Mouse (Mus musculus): Measurements from ENCODE around the gene Wwox.

Wwox gene

DNA sequence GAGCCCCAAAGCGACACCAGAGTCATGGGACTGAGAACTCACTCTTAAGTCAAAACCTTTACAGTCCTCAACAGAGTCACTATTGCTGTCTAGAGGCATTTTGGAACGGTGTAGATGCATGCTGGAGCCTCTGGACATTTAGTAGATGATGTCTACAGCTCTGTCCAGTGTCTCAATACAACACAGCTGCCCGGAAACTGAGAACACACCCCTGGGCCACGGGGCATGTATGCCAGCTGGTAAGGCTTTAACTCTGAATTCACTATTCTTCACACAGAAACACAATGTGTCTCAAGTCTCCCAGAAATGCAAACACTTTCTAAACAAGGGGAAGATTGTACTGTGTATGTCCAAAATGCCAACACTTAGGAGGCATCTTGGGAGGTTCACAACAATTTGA, 584.6 kb downstream of the Wwox start:
- DNase-seq (ENCODE audit: low spot score) = no peak

- no peak for DNase-seq (ENCODE audit: low spot score)
These were observed 586.1 kb downstream of the Wwox start for GRCm38 (mm10) chr8:115025390-115026098.

- DNase-seq (ENCODE audit: low spot score) = no peak
These were observed 586.7 kb downstream of the Wwox start for GRCm38 (mm10) chr8:115026201-115026600.

DNA sequence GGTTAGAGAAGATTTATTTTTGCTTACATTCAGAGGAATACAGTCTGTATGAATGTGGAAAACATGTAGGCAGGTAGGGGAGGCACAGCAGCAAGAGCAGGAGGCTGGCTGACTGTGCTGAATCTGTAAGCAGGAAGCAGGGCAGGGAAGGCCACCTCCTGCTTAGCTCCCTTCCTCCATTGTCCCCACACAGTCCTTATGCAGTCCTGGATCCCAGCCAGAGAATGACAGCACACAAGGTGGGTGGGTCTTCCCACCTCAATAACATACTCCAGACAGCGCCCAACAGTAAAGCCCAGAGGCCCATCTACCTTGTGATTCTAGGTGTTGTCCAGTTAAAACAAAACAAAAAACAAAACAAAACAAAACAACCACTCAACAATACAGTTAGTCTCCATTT, 593.7 kb downstream of the Wwox start:
- no peak for DNase-seq (ENCODE audit: low spot score)

DNA sequence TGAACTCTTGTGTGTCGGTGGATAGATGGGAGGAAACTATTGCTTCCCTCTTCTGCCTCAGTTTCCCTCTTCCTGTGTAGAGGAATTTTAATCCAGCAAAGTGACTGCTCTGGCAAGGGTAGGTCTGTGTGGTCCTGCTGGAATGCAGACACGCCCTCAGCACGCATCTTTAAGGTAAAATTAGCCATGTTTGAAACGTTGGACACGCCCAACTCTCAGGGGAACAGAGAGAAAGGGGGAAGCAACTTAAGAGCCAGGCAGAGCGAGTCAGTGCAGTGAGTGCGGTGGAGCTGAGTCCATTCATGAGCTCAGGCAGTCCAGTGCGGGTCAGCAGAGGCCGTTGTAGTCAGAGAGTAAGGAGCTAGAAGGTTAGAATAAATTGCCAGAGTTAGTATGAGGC, 596.6 kb downstream of the Wwox start:
- no peak for DNase-seq (ENCODE audit: low spot score)

DNA sequence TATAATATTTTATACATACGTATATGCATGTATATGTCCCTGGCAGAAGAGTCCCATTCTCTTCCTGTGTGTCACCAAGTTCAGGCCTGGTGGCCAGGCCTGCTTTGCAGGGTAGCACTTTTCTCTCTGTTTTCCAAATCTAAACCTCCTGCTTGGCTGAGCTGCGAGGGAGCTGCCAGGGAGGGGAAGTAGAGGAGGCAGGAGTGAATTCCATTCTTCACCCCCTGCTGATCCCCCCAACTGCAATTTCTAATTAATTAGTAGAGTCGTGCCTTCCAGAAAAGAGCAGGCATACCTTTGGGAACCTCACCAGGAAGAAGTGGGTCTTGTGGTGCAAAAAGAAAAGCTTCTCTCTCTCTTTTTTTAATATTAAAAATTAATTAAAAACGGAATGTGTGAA, 599.0 kb downstream of the Wwox start:
- DNase-seq (ENCODE audit: low spot score) = no peak

GRCm38 (mm10) chr8:115045746-115046145, 606.3 kb downstream of the Wwox start:
- no peak for DNase-seq (ENCODE audit: low spot score)

- no peak for DNase-seq (ENCODE audit: low spot score)
These were observed 607.0 kb downstream of the Wwox start for GRCm38 (mm10) chr8:115046496-115046895.

DNA sequence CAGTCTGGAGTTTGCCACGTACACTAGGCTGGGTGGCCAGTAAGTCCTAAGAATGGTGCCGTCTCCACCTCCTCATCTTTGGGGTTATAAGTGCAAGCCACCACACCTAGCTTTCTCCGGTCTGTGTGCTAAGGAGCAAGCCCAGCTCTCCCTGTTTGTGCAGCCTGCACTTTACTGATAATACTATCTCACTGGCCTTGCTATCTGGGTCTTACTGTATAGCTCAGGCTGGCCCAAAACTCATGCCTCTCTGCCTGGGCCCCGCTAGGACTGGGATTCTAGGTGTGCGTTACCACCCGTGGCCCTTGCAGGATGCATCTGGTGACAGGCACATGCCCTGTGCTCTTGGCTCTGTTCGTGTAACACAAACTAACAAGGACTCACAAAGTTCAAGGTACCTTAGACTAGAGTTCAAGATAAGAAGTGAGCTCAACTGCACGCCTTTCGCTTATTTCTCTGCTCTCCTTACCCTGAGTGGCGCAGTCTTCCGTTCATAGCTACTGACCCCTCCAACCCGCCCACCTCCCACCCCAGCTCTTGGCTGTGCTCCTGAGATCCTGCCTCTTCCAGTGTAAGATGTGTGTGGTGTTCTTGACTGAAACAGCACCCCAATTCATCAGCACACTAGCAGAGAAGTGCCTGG, 618.9 kb downstream of the Wwox start:
- no peak for DNase-seq (ENCODE audit: low spot score)

GRCm38 (mm10) chr8:115063623-115064022, 624.2 kb downstream of the Wwox start:
- DNase-seq (ENCODE audit: low spot score) = no peak

DNA sequence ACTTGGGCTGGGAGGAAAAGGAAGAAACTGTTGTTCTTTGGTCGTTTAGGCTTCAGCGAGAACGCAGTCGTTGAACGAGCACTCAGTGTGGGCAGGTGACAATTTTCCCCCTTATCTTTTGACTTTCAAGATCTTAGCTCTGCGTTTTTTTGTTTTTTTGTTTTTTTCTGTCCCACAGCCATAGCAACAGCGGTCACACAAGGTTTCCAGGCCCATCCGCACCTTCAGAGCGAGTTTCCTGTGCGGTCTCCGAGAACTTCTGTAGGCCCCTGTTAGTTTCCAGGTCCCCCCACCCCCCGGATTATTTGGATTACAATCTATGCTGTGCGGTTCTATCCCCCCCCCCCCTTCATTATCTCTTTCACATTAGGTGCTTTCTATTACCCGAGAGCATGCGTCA, 625.2 kb downstream of the Wwox start:
- no peak for DNase-seq (ENCODE audit: low spot score)

- no peak for DNase-seq (ENCODE audit: low spot score)
These were observed 625.9 kb downstream of the Wwox start for GRCm38 (mm10) chr8:115065386-115065785.

- no peak for DNase-seq (ENCODE audit: low spot score)
These were observed 627.1 kb downstream of the Wwox start for GRCm38 (mm10) chr8:115066550-115067058.

GRCm38 (mm10) chr8:115068723-115069122, 629.3 kb downstream of the Wwox start:
- DNase-seq (ENCODE audit: low spot score) = no peak

DNA sequence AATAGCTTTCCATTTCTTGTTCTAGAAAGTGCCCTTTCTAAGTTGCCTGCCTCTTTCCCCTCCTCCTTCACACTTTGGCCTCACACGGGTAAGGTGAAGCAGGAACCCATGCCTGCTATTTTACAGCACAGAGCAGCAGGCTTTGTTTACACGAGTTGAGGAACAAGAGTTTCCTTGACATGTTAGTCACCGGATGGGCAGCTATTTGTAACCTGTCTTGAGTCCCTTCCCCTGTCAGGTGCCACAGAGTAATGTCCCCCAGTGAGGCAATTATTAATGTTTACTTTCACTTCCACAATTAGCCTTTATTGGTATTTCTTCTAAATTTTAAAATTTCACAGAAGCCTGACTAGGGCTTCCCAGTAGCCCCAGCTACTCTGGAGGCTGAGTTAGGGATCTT, 630.8 kb downstream of the Wwox start:
- DNase-seq (ENCODE audit: low spot score) = no peak

GRCm38 (mm10) chr8:115071231-115071630, 631.8 kb downstream of the Wwox start:
- no peak for DNase-seq (ENCODE audit: low spot score)

GRCm38 (mm10) chr8:115078296-115078695, 638.8 kb downstream of the Wwox start:
- DNase-seq (ENCODE audit: low spot score) = no peak

DNA sequence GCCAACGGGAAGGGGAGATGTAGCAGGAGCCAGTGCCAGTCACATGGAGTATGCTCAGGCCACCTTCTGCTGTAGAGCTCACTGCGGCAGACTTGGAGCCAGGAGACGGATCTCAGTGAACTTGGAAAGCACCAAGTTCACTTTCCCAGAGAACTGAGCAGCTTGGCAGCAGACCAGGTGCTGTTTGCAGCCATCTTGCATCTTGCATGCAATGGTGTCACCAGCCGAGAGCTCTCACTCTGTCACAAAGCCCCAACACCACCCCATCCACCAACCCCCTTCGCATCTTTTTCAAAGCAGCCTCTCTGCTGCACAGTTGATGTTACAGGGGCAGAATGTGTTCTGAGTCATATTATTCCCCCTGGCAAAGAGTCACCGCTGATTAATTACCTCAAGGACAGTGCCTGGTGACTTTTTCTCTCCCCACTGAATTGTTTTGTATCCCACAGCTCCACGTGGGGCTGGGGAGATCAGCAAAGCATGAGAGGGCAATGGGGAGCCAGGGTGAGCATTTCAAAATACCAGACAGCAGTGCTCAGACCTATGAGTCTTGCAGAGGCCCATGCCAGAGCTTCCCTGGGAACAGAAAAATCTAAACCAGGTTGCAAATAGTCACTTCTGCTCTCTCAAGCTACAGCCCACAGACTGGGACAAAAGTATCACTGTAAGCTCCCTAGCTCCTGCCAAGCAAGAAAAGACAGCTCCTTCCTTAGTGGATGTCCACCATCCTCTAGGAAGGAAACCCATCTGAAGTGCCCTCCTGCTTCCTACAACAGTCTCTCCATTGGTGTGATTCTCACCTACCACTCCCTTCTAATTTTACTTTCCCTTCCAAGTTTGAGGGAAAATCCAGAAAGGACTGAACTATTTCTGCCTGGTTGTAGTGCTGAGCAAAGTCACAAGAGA, 642.1 kb downstream of the Wwox start:
- no peak for DNase-seq (ENCODE audit: low spot score)

DNA sequence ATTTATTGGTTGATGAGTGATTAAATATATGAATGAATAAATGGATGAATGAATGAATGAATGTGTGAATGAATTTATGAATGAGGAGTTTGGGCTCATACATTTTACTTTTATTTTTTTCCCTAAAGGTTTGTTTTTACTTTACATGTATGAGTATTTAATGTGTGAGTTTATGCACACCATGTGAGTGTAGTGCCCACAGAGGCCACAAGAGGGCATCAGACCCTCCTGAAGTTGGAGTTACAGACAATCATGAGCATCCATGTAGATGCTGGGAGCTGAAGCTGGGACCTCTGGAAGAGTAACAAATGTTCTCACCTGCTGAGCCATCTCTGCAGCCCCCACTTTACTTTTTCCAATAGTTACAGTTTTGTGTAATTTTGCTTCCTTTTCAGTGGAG, 648.7 kb downstream of the Wwox start:
- DNase-seq (ENCODE audit: low spot score) = no peak

DNA sequence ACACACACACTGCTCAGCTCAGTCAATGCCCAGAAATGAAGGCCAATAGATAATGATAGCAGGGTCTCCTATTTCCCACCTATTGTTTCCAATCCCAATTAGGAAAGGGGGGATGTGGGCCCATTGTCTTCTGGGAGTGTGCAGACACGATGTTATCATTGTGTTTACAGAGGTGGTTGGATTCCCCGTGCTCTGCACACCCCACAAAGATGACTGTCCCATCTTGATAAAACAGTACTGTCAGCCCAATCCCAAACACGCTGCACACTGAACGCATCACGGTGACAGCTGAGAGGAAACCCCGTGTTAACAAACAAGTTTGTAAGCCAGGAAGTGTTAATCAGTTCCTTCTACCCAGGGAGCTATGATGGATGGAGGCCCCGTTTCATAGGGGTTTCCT, 650.3 kb downstream of the Wwox start:
- DNase-seq (ENCODE audit: low spot score) = no peak

DNA sequence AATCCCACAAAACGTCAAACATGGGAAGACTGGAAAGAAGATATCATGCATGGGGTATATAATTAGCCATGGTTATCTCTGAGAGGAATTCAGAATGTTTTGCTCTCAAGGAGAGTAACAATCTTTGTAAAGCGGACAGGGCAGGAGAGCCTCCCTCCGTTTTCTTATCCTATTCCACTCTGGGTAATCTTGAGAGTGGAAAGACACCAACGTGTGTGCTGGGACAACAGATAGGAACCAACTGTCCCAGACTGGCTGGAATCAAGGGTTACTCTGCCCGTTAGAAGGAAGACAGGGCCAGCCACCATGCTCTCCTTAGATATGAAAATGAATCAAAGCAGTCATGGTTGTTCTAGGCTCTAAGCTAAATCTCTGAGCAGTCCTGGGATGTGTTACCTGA, 650.7 kb downstream of the Wwox start:
- DNase-seq (ENCODE audit: low spot score) = no peak

DNA sequence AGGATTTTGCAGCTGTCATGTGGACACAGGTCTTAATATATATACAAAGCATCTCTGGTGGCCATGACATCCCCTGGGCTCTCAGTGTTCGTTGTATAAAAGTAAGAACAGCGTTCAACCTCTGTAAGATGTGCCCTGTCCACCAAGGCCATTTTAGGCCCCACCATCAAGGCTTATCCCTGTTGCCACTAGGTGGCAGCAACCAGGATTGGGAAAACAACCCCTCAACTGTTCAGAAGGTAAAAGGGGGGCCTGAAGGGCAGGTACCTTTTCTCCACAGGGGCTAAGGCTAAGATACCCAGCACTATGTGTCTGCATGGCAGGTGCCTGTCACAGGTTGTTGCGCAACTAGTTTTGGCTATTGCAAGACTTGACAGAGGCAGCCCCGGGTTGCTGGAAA, 656.1 kb downstream of the Wwox start:
- DNase-seq (ENCODE audit: low spot score) = peak; percentile 44

All from embryo, embryonic 10 days (tissue).